Mouse (Mus musculus) midbrain, embryonic 13.5 days (tissue): ENCODE measurements around the gene Fkbp5. TPM values are rescaled to one million over a fixed set of nuclear protein-coding genes. Genes with fewer than 3 reads are reported as not detected.
A peak's percentile ranks its signal among the peaks of the same experiment; 100 is the strongest.
"Not testable (repeated sequence)": the region's sequence is repeated elsewhere in the genome, so short reads cannot be mapped to it uniquely, and the experiment has no call there.

Experiments used
- ATAC-seq: fragments of 200-750 bp; cut with Nextera tagmentation; 2 replicates; pipeline ENCODE4 v1.8.0; 2017; ENCODE audit warnings: mild to moderate bottlenecking, moderate TSS enrichment, moderate library complexity
- H3K27ac ChIP-seq: fragments of 300-500 bp; sonication (generic); 2 replicates; pipeline ENCODE4 v1.5.1; 2015; ENCODE audit warnings: inconsistent platforms, mild to moderate bottlenecking, moderate library complexity
- H3K27me3 ChIP-seq: fragments of 300-500 bp; sonication (generic); 2 replicates; pipeline ENCODE4 v1.6.1; 2015; ENCODE audit warnings: mild to moderate bottlenecking, inconsistent platforms
- H3K36me3 ChIP-seq: fragments of 300-500 bp; sonication (generic); 2 replicates; pipeline ENCODE4 v1.6.1; 2015; ENCODE audit warnings: mild to moderate bottlenecking, inconsistent platforms
- H3K4me1 ChIP-seq: fragments of 300-500 bp; sonication (generic); replicated peaks from 2 replicates; pipeline ENCODE4 v1.6.1; 2015; ENCODE audit warnings: inconsistent platforms
- H3K4me2 ChIP-seq: fragments of 300-500 bp; sonication (generic); replicated peaks from 2 replicates; pipeline ENCODE4 v1.6.1; 2015; ENCODE audit warnings: moderate library complexity, mild to moderate bottlenecking, inconsistent platforms
- H3K4me3 ChIP-seq: fragments of 300-500 bp; sonication (generic); replicated peaks from 2 replicates; pipeline ENCODE4 v1.5.1; 2015; ENCODE audit warnings: mild to moderate bottlenecking, inconsistent platforms
- H3K9ac ChIP-seq: fragments of 300-500 bp; sonication (generic); replicated peaks from 2 replicates; pipeline ENCODE4 v1.6.1; 2015; ENCODE audit warnings: mild to moderate bottlenecking, inconsistent platforms
- H3K9me3 ChIP-seq: fragments of 300-500 bp; sonication (generic); 2 replicates; pipeline ENCODE4 v1.6.1; 2016; ENCODE audit warnings: mild to moderate bottlenecking, inconsistent platforms
- WGBS: fragments of 180-500 bp; shearing (Covaris S2); methylation state at CpG from one replicate; pipeline ENCODE4 v1.1.7; 2015; 5-methylcytosine and 5-hydroxymethylcytosine counted together
- polyA plus RNA-seq: library from polyadenylated mRNA; unstranded; fragments of >200 nt; fragmentation: Nextera tagmentation; extraction: Ambion mirVana; gene quantifications from 2 replicates; pipeline ENCODE4 v1.2.1, GENCODE M21; 2015

Fkbp5 gene
- polyA plus RNA-seq, 1 experiment from 2014 or later = 30.9 TPM

DNA sequence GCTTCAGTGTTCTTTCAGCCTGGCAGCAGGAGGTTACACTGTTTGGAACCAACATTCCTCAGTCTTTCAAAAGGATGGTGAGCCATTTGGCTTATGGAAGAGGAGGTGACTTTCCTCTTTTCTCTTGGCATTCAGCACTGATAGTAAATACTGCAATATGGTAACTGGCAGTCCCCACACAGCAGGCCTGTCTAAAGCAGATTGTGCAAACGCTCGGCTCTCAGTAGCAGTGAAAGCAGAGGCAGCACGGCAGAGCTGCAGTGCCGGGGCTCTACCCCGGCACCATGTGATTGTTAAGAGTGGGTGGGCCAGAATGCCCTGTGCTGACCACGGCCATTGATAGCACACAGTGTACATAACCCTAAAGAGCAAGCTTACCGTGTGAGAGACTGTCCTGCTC, 110.9 kb downstream of the Fkbp5 start:
- no peak overlapping the region for H3K4me2 ChIP-seq
- H3K4me3 ChIP-seq = no peak overlapping the region
- no peaks in the 10 kb centered on the region for H3K4me1 ChIP-seq
- no peaks in the 10 kb centered on the region for H3K27me3 ChIP-seq
- no peak for ATAC-seq
- H3K9ac ChIP-seq = no peak overlapping the region
- no peaks in the 10 kb centered on the region for H3K9me3 ChIP-seq
- peaks cover 45% of the 10 kb centered on the region for H3K36me3 ChIP-seq
- no peak overlapping the region for H3K27ac ChIP-seq
- 86% methylated on average over 7 of the region's 7 CpGs for WGBS

DNA sequence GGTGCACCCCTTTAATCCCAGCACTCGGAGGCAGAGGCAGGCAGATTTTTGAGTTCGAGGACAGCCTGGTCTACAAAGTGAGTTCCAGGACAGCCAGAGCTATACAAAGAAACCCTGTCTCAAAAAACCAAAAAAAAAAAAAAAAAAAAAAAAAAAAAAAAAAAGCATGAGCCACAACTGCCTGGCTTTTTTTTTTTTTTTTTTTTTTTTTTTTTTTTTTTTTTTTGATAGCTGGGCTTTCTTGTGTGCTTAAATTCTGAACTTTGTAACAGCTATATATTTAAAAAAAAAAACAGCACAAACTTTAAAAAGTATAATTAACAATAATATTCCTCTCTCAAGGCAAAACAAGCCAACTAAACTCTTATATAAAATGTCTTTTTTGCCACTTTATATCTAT, 112.6 kb downstream of the Fkbp5 start:
- H3K9ac ChIP-seq, H3K4me1 ChIP-seq, H3K9me3 ChIP-seq, H3K4me3 ChIP-seq, ATAC-seq, H3K27me3 ChIP-seq, H3K27ac ChIP-seq, H3K4me2 ChIP-seq: not testable (repeated sequence)
- 98% methylated on average over 2 of the region's 2 CpGs for WGBS
- peaks cover 43% of the 10 kb centered on the region for H3K36me3 ChIP-seq

DNA sequence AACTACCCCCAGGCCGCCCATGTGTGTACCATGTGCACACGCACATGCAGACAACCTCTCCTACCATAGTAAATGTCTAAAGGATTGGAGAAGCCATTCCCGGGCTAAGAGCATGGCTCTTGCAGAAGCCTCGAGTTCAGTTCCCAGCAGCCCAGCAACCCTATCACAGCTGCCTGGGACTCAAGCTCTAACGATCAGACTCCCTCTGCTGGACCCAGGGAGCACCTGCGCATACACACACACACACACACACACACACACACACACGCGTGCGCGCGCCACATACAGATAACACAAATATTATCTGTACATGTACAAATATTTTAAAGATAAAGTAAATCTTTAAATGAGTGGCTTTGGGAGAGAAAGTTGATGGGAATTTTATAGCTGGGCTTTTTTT, 113.0 kb downstream of the Fkbp5 start:
- Histone ChIP-seq H3K9ac (no peak overlapping the region), H3K9me3 (no peaks in the 10 kb centered on the region), H3K4me1 (no peaks in the 10 kb centered on the region), H3K4me2 (no peak overlapping the region), H3K4me3 (no peak overlapping the region), H3K27me3 (no peaks in the 10 kb centered on the region), H3K36me3 (peaks cover 47% of the 10 kb centered on the region), H3K27ac (no peak overlapping the region)
- 98% methylated on average over 11 of the region's 11 CpGs for WGBS
- no peak for ATAC-seq

DNA sequence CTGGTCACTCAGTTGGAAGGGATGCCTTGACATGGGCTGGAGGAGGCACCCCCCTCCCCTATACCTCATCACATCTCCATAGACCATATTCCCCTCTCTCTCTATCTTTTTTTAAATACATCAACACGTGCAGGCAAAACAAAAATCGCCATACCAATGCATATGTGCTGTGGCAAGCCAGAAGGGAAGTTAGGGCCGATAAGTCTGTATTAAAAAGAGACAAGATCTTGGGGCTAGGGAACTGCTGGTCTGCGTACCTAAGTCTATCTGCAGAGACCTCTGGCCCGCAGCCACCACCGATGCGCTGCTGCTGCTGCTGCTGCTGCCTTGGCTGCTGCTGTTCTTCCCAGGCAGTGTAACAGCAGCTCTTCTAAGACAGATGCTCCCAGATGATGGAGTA, 122.3 kb downstream of the Fkbp5 start:
- H3K9ac ChIP-seq = no peak overlapping the region
- no peak overlapping the region for H3K4me2 ChIP-seq
- 88% methylated on average over 7 of the region's 7 CpGs for WGBS
- H3K27me3 ChIP-seq = no peaks in the 10 kb centered on the region
- no peak overlapping the region for H3K27ac ChIP-seq
- H3K9me3 ChIP-seq = no peaks in the 10 kb centered on the region
- H3K4me1 ChIP-seq = 0 out of 2 replicates have a peak, but pooled peaks cover 3% of the 10 kb centered on the region
- no peak for ATAC-seq
- peaks cover 20% of the 10 kb centered on the region for H3K36me3 ChIP-seq
- no peak overlapping the region for H3K4me3 ChIP-seq

DNA sequence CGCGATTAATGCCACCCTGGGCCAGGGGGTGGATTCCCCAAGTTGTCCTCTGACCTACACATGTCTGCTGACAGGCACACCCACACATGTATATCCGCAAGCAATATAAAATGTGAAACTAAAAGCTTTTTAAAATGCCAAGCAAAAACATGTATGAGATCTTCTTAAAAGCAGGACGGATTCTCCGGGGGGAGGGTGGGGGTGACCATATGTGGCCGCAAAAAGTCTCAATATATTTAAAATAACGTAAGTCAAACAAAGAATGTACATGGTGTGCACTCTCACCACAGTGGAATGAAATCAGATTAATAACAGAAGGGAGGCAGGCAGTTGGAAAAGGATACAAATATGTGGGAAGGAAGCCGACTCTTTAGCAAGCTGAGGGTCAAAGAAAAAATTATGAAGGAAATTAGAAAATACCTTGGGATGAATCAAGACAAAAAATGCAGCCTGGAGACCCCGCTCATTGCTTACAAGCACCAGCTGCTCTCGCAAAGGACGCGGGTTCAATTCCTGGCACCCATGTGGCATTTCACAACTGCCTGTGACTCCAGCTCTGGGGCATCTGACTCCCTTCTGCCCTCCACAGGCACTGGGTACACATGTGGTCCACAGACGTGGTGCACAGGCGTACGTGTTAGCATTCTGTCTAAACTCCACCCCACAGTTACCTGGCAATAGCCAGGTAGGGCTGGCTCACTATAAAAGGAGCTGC, 123.1 kb downstream of the Fkbp5 start:
- no peak overlapping the region for H3K9ac ChIP-seq
- H3K27me3 ChIP-seq = peaks cover 3% of the 10 kb centered on the region; the same call in 1 of the 2 replicates
- no peaks in the 10 kb centered on the region for H3K9me3 ChIP-seq
- ATAC-seq = no peak
- no peak overlapping the region for H3K4me2 ChIP-seq
- WGBS = 92% methylated on average over 15 of the region's 15 CpGs
- 0 out of 2 replicates have a peak, but pooled peaks cover 3% of the 10 kb centered on the region for H3K4me1 ChIP-seq
- H3K4me3 ChIP-seq = no peak overlapping the region
- peaks cover 15% of the 10 kb centered on the region for H3K36me3 ChIP-seq
- no peak overlapping the region for H3K27ac ChIP-seq

DNA sequence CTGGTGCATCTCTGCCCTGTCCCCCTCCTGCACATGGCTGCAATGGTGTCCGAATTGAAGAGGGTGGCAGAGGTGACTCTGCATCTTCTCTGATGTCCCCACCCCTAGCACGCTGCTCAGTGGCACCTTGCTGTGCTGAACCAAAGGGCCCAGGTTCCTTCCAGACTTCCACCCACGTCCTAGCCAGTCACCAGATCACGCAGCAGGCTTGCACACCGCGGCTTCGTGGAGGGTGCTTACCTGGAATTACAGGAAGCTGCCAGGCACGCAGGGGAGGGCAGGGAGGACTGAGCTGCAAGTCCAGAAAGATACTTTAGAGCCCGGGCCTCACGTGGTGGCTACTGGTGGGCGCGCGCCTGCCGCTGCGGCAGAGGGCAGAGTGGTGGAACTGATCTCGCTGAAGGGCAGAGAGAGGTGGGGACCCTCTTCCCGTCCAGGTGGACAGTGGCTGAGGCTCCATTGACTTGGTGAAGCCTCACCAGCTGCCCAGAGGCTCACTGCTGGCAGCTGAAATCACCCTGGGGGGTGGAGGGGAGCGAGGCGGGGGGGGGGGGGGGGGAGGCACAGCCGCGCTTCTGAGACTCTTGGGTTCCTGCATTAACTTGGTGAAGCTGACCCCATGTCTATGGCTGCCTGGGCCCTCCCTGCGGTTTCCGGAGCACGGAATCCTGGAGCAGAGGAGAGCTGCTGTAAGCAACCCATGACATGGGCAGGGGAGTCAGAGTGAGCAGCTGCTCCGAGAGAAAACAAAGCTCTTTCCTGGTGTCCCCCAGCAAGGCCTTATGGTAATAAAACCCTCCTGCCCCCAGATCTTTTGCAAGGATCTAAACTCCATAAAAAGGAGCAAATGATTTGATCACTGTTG, 125.5 kb downstream of the Fkbp5 start:
- Histone ChIP-seq H3K27me3 (peaks cover 13% of the 10 kb centered on the region), H3K9me3 (no peaks in the 10 kb centered on the region), H3K4me1 (0 out of 2 replicates have a peak, but pooled peaks cover 3% of the 10 kb centered on the region), H3K4me3 (no peak overlapping the region), H3K4me2 (peak overlapping the region; percentile 2; the same call in 1 of the 2 replicates), H3K27ac (no peak overlapping the region), H3K36me3 (no peaks in the 10 kb centered on the region), H3K9ac (no peak overlapping the region)
- ATAC-seq = no peak
- WGBS = 10% methylated on average over 23 of the region's 25 CpGs

DNA sequence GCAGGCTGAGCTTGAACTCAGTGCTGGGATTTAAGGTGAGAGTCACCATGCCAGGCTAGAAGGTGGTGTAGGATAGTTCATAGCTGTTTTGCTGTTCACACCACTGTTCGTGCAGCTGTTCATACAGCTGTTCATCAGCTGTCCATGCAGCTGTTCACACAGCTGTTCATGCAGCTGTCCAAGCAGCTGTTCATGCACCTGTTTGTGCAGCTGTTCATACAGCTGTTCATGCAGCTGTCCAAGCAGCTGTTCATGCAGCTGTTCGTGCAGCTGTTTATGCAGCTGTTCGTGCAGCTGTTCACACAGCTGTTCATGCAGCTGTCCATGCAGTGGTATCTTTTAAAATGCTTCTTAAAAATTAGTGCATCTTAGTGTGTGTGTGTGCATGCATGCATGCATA, 128.8 kb downstream of the Fkbp5 start:
- H3K9me3 ChIP-seq = no peaks in the 10 kb centered on the region
- H3K27me3 ChIP-seq = peaks cover 23% of the 10 kb centered on the region
- H3K27ac ChIP-seq = no peak overlapping the region
- peaks cover 7% of the 10 kb centered on the region for H3K4me1 ChIP-seq
- H3K9ac ChIP-seq = no peak overlapping the region
- no peak for ATAC-seq
- H3K4me3 ChIP-seq = no peak overlapping the region
- H3K36me3 ChIP-seq = no peaks in the 10 kb centered on the region
- H3K4me2 ChIP-seq = no peak overlapping the region
- 88% methylated on average over 3 of the region's 3 CpGs for WGBS

DNA sequence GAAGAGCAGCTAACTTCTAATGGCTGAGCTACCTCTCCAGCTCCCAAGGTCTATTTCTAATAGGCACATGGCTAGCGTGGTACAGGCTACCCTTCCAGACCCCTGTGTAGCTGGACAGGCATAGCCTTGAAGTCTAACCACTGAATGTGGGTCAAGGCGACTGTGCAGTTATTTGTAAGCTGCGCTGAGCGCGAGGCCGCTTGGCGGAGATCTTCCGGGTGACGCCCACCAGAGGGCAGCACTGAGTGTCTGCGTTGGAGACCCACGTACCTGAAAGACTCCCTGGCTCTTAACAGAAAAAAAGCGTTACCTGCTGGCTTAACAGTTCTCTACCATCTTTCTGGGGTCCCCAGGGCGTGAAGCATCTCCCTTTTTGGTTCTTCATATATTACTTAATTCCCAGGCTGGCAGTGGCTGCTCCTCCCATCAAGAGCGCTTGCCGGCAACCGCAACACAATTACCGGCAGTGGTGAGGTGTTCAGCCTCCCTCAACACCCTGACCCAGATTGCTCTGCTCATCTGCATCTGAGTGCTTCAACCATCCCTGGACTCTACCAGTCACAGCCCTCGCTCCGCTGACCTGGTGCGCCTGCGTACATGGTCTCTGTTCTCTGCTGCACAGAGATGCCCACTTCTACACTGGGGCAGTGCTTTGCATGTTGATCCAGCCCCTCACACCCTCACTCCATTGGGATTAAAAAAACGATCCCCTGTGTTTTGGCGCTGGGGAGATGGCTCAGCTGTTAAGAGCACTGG, 131.0 kb downstream of the Fkbp5 start:
- Histone ChIP-seq H3K27me3 (peaks cover 23% of the 10 kb centered on the region), H3K9me3 (no peaks in the 10 kb centered on the region), H3K4me1 (peaks cover 4% of the 10 kb centered on the region), H3K36me3 (no peaks in the 10 kb centered on the region), H3K9ac (peak overlapping the region; percentile 41; the same call in 1 of the 2 replicates), H3K27ac (no peak overlapping the region), H3K4me3 (0 out of 2 replicates have a peak overlapping the region, but pooled peaks have one; percentile 16), H3K4me2 (peak overlapping the region; percentile 47)
- WGBS = 6% methylated on average over 23 of the region's 23 CpGs
- peak; percentile 56 for ATAC-seq

DNA sequence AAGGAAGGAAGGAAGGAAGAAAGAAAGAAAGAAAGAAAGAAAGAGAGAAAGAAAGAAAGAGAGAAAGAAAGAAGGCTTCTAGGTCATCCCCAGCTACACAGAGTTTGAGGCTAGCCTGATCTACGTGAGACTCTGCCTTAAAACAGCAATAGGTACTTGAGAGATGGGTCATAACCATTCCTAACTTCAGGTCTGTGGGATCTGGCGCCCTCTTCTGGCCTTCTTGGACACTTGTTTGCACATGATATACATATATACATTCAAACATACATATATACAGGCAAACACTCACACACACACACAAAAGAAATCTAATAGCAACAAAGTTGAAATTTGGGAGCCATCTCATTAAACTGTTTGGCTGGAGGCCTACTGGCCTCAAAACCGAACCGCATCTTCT, 133.0 kb downstream of the Fkbp5 start:
- Histone ChIP-seq H3K27ac (no peak overlapping the region), H3K4me3 (no peak overlapping the region), H3K9ac (no peak overlapping the region), H3K27me3 (peaks cover 21% of the 10 kb centered on the region), H3K4me1 (peaks cover 9% of the 10 kb centered on the region), H3K36me3 (no peaks in the 10 kb centered on the region), H3K4me2 (no peak overlapping the region), H3K9me3 (no peaks in the 10 kb centered on the region)
- no peak for ATAC-seq
- WGBS = 66% methylated on average over 4 of the region's 4 CpGs

DNA sequence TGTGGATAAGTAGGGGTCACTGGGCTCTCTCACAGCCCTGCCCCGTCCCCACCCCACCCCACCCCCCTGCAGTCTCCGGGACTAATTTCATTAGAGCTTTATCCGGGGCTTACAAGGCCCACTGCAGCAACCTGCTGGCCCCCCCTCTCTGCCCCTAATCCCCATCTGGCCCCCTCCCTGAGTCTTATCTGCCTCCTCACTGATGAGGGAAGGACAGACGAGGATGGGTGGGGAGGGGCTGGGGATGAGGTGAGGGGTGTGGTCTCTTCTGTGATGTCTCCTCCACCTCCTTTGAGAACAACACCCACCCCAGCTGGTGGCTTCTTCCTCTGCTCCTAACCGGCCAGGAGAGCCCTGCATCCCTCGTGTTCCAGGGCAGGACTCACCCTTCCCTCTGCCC, 137.1 kb downstream of the Fkbp5 start:
- WGBS = 5% methylated on average over 6 of the region's 6 CpGs
- no peaks in the 10 kb centered on the region for H3K9me3 ChIP-seq
- H3K9ac ChIP-seq = no peak overlapping the region

DNA sequence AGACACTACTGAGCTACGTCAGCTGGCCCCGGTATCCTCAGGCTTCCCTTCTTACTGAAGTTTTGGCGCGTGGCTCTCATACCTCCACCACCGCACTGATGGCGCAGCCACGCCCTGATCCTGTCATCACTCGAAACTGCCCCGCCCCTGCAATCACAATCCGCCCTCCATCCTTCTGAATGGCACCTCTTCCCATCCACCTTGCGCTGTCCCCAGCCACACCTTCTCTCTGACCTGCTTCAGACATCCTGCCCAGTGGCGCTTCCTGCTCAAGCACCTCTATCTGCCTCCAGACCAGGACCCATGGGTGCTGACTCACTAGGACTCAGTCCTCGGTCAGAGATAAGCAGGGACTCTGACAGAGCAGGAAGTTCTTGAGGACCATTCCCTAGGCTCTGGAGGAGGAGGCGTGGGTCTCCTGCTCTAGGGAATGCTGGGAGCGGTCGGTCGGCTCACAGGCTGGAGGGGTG, 141.7 kb downstream of the Fkbp5 start:
- no peak overlapping the region for H3K4me2 ChIP-seq
- H3K27ac ChIP-seq = no peak overlapping the region
- H3K9ac ChIP-seq = no peak overlapping the region
- H3K36me3 ChIP-seq = no peaks in the 10 kb centered on the region
- no peaks in the 10 kb centered on the region for H3K9me3 ChIP-seq
- H3K4me3 ChIP-seq = no peak overlapping the region
- no peak for ATAC-seq
- WGBS = 17% methylated on average over 17 of the region's 17 CpGs
- H3K27me3 ChIP-seq = peaks cover 31% of the 10 kb centered on the region
- peaks cover 5% of the 10 kb centered on the region for H3K4me1 ChIP-seq

More for the DNA sequence above, 137.1 kb downstream of the Fkbp5 start:
- no peak for ATAC-seq
- Histone ChIP-seq H3K27ac (no peak overlapping the region), H3K4me3 (no peak overlapping the region), H3K36me3 (no peaks in the 10 kb centered on the region), H3K27me3 (peaks cover 16% of the 10 kb centered on the region), H3K4me1 (peaks cover 5% of the 10 kb centered on the region), H3K4me2 (no peak overlapping the region)
